Mouse (Mus musculus): Measurements from ENCODE around the gene Rad9a.

Gene Rad9a

DNA sequence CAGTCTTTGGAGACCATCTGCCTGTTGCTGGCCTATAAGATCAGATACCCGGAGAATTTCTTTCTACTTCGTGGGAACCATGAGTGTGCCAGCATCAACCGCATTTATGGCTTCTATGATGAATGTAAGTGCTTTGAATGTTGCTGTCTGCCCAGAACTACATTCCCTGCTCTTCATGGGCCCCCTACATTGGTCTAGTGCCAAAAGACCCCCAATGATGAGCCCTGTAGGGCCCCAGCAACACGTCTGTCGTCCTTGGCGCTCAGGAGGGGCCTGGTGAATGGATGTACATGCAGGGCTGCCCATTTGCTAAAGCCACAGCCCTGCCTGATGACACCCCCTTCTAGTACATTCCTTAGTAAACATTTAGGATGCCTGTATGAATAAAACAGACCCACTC is 8.3 kb downstream of the Rad9a start:
- no peak for DNase-seq (ENCODE audit: low spot score in 2 of 2)

DNA sequence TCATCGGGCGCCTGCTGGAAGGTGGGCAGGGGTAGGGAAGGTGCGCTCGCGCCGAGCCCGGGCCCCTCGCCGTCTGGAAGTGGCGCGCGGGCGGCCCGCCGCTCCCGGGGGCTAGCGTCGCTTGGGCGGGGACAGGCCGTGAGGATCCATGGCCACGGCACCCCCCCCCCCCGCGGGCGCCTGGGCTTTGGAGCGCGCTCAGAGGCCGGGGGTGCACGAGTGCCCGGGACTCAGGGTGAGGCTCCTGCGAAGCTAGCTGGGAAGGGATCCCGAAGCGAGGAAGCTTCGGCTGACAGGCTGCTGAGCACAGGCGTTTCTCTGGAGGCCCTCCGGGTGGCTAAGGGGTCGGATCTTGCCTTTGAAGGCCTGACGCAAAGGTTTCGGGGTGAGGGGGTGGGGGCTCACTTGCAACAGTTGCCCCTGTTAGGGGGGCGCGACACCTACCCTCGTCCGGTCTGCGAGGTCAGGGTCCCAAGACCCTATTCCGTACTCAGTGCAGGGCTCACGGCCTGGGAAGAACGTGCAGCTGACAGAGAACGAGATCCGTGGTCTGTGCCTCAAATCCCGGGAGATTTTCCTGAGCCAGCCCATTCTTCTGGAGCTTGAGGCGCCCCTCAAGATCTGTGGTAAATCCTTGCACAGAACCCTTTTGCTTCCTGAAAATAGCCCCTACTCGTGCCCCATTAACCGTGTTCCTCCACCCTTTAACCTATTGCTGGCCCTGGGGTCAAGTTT is 9.0 kb downstream of the Rad9a start:
- DNase-seq (ENCODE audit: low spot score in 2 of 2), result no peak

DNA sequence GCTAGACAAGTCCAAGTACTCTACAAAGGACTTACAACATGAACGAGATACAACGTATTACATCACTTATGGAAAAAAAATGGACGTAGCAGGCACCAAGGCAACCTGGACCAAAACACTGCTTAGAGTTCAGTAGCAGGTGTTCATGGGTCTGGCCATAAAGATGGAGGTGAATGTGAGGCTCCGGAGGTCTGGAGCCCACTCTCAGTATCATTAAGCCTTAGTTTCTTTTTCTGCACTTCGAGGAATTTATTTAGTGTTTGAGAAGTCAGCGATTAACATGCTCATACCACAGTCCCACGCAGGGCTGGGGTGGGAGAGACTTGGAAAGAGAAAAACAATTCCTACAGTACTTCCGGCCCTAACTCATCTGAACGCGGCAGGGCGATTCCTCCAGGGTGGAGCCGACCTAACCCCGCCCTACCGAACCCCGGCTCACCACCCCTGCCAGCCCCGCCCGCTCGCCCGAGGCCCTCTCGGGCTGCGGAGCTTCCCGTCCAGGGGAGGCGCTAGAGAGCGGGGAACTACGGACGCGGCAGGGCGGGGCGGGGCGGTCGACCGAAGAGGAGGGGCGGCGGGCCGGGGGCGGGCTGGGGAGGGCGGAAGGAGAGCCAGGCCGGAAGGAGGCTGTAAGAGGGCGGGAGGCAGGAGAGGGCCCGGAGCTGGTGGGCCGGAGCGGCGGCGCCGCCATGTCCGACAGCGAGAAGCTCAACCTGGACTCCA is 9.8 kb downstream of the Rad9a start, which contains the start of gene Ppp1ca:
Ppp1ca (plus strand) TSS at position 538 of the 723 bp plus-strand sequence.
- DNase-seq (ENCODE audit: low spot score in 2 of 2), result peak; percentile 86 to 94

DNA sequence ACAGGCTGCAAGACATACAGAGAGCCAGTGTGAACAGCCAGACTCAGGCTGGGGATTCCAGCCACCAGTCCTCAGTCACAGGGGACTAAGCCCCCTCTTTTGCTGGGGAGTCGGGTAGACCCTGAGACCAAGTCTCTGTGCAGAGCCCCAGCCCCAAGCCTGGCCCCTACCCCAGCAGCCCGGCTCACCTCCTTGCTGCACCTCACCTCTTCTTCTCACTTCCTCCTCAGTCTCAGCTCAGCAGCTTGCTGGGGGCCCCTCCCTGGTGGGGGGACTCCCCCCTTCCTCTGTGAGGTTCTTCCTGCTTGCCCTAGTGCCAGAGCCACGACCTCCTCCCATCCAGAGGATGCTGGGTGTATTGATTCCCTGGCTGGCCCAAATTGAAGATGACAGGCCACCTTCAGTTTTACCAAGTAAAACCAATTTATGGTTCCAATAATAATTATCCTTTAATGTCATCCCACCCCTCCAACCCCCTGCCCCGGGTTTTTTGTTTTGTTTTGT is 10.6 kb downstream of the Rad9a start, which contains the start of gene Tbc1d10c:
Tbc1d10c (minus strand) TSS at position 454 of the 504 bp plus-strand sequence.
- DNase-seq (ENCODE audit: low spot score in 2 of 2), result no peak

DNA sequence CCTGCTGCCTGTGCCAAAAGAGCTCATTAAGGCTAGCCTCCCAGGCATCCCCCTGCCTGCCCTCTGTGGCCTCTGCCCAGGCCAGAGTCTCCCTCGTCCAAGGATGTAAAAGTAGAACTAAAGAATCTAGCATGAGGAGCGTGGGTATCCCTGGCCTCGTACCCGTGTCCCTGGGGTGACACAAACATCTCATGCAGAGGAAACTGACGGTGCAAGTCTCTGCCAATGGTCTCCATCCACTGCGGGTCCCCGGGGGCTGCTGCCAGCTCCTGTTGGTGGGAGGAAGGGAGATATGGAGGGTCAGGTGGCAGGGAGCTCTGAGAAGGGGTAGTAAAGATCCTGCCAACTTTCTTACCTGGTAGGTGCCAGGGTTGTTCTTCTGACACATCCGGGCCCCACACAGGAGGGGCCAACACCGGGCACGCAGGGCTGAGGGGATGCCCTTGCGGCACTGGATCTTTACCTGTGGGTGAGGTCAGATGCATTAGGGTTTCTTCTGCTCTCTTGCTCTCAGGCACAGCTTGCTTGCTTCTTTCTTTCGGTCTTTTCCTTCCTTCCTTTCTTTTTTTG is 12.3 kb downstream of the Rad9a start:
- DNase-seq (ENCODE audit: low spot score in 2 of 2), result no peak

DNA sequence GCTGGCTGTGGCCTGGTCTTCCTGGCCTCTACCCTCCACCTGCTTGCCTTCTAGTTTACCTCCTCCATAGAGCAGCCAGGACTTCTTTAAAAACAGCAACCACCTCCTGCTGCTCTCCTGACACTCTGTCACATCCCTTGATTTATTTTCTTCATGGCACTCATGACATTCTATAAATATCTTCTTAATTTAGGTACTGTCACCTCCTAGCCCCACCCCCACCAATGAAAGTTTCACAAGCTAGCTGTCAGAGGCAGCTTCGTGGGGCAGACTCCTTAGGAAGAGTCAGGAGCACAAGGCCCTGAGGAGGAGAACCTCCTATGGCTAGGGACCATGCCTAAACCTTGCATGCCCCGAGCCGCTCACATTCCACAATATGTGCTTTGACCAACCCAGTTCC is 14.2 kb downstream of the Rad9a start:
- no peak for DNase-seq (ENCODE audit: low spot score in 2 of 2)

DNA sequence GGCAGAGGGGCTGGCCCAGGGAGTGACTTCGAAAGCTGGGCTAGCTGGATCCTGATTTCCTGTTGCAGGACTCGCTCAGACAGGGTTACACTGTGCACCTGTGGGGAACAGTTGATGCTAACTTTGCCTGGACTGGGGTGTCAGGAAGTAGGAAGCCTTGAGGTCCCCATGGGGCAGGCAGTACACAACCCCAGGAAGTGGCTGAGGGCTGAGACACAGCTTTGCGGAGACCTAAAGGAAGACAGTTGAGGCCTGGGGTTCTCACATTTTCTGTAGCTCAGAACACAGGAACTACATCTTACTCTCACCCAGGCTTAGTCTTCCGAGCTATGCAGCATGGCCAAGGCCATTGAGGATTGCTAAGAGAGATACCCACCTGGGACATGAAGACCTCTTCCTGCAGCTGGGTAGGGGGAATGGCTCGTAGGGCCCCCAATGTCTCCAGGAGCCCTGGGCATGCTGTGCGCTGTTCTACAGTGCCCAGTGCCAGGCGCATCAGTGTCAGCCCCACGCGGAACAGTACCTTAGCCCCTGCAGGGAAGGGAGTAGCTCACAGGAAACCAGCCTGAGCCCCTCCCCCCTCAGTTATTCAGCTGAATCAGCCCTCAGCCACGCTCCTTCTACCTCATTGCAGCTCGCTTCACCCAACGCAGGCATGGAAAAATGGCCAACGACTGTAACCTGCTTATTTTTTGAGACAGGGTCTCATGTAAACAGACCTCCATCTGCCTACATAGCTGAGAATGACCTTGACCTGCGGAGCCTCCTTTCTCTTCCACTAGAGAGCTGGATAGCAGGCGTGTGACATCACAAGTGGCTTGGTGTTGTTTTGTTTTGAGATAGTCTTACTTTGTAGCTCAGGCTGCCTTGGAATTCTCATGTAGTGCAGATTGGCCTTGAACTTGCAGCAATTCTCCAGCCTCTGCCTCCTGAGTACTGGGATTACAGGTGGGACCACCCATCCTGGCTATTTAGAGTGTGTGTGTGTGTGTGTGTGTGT is 16.2 kb downstream of the Rad9a start:
- no peak for DNase-seq (ENCODE audit: low spot score in 2 of 2)

DNA sequence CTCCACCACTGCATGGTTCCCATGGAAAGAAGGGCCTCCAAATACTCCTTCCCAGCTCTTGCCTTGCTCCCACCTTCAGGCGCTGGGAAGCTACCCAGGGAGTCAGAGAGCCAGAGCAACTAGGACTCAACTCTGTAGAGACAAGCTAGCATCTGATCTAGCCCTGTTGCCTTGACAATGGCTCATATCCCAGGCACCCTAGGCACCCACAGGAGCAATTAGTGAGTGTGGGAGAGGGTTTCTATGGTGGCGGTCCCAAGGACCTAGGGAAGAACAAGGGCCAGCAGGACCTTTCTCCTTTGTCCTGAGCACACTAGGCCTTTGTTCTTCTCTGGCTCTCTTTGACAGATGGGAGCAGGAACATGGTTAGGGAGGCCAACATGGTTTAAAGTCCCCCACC is 17.8 kb downstream of the Rad9a start:
- no peak for DNase-seq (ENCODE audit: low spot score in 2 of 2)

DNA sequence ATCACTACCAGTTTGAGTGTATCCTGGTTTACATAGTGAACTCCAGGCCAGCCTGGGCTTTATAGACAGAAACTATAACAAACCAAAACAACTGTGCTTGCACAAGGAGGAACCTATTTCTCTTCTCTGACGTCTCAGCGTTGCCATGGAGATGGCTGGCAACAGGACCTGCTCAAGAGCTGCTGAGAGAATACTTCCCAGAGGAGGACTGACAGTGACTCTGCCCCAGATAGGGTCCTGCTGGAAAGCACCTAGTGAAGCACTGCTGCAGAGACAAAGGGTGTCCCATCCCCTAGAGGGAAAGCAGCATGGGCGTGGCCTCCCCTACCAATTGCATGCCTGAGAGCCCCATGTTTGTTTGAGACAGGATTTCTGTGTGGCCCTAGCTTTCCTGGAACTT is 19.6 kb downstream of the Rad9a start:
- DNase-seq (ENCODE audit: low spot score in 2 of 2), result peak; percentile 79 to 89

DNA sequence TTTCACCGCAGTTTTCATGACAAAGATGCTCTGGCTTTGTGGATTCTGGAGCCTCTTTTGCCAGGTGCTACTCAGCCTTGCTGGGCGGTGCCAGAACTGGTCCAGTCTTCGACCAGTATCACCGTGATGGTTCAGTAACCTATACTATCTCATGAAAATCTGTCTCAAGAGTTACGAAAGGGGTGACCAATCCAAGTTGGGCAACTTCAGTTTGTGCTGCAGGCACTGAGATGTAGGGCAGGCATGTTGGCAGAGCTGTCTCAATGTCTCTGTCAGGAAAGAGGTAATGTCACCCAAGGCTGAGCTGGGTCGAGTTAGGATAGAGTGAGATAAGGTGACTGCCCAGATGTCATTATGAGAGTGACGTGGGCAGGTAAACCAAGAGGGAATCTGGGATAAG is 21.1 kb downstream of the Rad9a start:
- DNase-seq (ENCODE audit: low spot score in 2 of 2), result no peak

DNA sequence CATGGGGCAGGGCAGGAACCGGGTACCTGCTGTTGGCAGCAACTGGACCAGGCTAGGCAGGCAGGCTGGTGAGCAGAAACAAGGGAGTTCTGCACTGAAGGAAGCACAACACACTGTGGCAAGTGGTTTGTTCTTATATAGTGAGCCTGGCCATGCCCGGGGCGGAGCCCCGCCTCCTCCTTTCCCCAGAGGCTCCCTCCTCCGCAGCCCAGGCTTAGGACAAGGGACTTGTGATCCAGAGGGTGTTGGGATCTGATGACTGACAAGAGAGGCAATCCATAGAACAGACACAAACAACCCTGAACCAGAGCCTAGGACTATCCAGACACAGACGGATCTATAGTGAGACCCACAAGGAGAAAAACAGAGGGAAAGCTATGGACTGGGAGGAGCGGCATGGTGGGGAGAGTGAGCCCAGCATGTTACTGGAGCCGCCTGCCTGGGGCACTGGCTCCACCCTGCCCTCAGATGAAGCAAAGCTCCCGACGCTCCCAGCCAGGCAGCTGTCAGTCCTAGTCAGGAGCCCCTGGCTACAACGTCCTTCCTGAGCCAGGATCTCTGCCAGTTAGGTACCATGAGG is 26.0 kb downstream of the Rad9a start, which contains the start of gene Carns1:
Carns1 (minus strand) TSS at position 112 of the 580 bp plus-strand sequence.
- DNase-seq (ENCODE audit: low spot score in 2 of 2), result no peak

DNA sequence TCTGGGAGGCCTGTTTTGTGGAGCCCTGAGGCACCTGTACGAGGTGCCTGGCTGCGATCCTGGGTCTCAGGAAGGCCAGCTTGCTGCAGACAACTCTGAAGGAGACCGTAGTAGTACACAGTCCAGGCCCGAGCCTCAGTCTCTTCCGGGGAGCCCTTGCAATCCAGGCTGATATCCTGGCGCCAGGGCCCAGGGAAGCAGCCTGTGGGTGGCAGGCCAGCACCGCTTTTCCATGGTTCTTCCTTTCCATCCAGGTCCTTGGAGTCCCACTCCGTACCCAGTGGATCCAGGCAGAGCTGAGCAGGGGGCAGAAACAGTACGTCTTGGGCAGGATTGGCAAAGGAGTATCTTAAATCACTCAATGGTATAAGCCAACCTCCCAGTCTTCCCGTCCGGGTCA is 28.5 kb downstream of the Rad9a start:
- no peak for DNase-seq (ENCODE audit: low spot score in 2 of 2)

DNA sequence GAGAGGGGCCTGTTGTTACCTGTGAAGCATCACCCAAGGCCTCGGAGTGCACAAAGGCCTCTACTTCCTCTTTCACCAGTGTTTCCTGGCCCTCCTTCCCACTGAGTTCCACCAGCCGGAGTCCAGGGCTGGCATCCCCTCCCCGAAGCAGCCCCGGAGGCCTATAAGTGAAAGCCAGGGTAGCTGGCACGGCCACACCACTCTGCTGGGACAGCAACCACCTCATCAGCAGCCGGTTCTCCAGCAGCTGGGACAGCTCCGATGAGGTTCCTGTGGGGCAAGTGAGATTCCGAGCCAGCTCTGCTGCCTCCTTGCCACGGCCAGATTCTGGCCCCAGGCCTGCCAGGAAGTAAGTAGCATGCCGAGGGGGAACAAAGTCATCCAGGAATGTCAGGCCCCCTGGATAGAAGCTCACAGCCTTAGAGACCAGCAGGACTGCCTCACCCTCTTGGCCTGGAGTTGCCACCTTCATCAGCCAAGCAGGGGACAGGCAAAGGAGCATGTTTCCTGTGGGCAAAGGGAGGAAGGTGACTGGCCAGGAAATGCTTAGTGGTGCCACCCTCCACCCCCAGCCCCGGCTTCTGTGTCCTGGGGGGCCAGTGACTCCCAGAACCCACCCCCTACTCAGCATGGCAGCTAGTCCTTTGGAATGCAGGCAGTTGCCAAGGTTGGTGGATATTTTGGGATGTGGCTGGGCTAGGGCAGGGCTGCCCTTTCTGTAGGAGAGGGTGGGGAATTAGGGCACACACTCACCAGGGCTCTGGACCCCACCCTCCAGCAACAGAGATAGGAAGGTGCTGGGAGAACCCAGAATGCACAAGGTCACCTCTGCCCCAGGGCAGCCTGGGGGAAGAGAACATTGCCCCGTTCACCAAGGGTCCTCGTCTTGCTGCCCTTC is 29.8 kb downstream of the Rad9a start:
- DNase-seq (ENCODE audit: low spot score in 2 of 2), result no peak

DNA sequence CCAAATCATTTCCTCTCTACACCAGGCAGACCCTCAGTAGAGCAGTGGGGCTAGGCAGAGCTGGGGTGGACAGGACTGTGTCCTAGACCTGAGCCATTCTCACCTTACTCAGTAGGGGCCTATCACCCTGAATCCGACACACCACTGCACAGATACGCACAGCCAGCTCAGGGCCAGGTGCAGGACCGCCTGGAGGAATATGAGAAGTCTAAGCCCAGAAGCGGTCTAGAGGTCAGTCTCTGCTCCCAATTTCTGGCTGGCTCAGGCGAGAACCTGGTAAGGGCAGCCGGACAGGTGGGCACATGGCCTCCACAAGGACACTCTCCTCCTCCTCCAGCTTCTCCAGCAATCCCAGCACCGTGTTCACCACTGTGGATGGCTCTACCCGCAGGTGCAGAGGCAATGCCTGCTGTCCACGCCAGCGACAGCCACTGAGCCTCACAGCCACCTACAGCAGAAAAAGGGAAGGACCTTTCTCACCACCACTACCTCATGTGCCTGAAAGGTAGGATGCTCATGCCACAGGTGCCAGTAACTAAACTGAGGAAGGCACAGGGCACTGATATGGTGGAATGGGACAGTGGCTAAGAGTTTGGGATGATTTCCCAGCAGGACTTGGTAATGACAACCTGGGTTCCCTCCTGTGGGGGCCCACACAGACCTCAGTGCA is 30.6 kb downstream of the Rad9a start:
- DNase-seq (ENCODE audit: low spot score in 2 of 2), result no peak

DNA sequence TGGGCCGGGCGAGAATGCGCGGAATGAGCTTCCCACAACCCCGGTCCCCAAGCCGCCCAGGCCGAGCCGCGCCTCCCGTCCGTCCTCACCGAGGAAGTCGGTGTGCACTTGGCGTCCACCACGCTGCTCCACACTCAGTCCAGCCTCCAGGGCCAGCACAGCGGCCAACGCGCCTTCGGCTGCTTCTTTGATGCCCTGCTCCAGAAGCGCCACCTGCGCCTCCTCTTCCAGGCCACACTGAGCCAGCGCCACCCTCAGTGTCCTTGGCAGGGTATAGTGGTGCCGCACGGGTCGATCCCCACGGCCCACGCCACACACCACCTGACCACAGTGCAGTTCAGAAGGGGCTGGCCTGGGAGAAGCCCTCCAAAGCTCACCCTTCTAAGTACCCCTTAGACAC is 31.7 kb downstream of the Rad9a start:
- peak in 1 of 2 experiments; percentile 58 for DNase-seq (ENCODE audit: low spot score in 2 of 2)

DNA sequence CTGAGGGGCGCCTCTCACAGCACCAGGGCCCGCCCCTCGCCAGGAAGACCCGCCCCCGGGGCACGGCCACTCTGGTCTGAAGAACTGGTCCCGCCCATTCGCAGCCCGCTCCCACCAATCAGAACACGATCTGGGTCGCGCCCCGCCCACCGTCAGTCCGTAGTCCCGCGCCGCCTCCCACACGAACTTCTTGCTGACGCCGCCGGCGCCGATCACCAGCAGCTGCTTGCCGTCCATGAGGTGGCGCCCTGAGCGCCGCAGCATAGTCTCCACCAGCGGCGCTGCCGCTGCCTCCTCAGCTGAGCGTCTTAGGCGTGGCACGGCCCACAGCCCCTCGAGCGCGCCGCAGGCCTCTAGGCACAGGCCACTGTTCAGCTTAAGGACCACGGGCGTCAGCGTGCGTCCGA is 32.1 kb downstream of the Rad9a start:
- peak; percentile 99 to 100 for DNase-seq (ENCODE audit: low spot score in 2 of 2)

DNA sequence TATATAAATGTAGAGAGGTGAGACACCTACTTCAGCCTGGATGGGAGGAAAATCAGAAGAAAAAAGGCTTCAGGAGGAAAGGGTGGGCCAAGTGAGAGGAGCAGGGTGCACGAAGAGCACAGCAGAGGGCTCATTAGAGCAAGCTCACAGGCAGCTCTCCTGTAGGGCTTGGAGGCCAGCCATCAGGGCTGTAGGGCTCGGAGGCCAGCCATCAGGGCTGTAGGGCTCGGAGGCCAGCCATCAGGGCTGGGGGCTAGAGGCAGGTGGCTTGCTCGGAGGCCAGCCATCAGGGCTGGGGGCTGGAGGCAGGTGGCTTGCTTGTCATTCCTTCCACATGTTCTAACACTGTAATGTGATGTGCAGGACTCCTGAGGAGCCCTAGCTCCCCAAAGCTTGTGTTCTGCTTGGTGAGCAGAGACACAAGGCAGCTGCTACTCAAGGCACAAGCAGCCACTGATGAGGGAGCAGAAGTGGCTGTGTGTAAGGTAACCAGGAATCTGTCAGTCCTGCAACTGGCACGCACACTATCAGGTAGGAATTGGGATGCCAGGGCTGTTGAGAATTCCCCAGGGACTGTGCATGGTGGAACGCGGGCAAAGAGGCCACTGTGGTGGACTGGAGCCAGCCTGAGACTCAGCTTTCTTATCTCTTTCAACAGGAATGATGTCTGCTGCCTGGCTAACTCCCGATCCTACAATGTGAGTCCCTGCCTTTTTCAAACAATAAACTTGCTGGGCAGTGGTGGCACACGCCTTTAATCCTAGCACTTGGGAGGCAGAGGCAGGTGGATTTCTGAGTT is 34.6 kb downstream of the Rad9a start:
- no peak for DNase-seq (ENCODE audit: low spot score in 2 of 2)

DNA sequence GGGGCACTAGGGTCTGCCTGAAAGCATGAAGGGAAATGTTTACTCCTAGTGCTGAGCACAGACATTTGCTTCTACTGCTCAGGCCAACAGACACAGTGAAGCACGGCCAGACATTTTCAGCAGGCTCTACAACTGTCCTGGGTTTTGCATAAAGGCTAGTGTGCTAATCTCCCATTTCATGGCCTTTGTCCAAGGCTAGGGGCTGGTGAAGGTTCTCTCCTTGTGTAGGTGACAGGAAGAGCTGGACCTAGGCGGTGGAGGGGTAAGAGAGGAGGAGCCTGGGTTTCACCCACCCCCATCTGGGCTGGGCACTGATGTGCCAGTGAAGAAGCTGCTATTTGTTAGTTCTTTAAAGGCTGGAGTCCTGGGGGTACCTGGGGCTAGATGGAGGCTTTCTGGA is 36.7 kb downstream of the Rad9a start:
- DNase-seq (ENCODE audit: low spot score in 2 of 2), result no peak

DNA sequence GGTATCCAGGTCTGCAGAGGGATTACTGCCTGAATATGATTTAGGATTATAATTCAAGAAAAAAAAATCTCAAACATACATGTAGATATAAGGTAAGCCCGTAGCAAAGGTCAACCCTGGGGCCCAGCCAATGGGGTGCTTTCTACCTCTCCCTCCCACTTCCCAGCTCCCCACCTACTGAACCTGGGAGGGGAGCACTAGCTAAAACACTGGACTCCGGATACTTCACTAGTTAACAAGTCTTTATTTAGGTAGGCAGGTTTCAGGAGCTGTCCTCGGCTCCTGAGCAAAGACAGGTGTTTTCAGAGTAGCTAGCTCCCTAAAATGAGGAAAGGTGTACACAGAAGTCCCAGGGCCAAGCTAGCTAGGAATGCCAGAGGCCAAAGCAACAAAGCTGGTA is 37.4 kb downstream of the Rad9a start:
- no peak for DNase-seq (ENCODE audit: low spot score in 2 of 2)

All from right cerebral cortex, adult 2 months (tissue).